Mouse (Mus musculus): ENCODE measurements around the gene Cldn5.

The Cldn5 gene

DNA sequence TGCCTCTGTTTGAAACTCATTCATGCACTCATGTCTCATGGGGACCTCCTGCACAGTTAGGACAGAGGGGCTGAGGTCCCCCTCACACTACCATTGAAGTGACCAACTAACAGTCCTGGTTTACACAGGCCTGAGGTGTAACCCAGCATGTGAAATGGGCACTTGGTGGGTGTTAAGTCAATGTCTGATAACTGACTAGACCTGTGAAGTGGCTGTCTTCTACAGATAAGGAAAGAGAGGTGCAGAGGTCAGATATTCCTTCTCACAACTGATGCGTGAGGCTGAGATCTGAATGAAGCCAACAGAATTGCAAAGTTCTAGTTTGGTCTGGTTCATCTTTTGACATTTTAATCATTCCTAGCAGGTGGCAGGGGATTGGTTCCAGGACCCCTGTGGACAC, 8.8 kb downstream of the Cldn5 start:
- DNase-seq (ENCODE audit: low spot score), result no peak

DNA sequence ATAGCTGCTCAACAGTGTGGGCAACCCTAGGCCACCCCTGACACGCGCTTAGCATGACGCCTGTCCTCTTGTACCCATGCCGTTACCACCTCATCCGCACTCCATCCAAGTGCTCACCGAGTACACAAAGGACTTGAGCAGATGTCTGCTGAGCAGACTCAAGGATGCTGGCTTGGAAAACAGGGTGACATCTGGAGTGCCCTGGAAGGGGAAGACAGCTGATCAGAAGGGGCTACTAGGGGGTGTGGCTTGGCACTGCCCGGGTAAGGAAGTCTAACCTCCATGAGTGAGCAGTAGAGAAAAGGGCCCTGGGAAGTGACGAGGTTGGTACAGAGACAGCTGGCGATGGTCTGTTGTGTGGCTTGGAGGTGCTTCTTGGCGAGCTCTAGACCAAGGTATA, 10.0 kb downstream of the Cldn5 start:
- no peak for DNase-seq (ENCODE audit: low spot score)

DNA sequence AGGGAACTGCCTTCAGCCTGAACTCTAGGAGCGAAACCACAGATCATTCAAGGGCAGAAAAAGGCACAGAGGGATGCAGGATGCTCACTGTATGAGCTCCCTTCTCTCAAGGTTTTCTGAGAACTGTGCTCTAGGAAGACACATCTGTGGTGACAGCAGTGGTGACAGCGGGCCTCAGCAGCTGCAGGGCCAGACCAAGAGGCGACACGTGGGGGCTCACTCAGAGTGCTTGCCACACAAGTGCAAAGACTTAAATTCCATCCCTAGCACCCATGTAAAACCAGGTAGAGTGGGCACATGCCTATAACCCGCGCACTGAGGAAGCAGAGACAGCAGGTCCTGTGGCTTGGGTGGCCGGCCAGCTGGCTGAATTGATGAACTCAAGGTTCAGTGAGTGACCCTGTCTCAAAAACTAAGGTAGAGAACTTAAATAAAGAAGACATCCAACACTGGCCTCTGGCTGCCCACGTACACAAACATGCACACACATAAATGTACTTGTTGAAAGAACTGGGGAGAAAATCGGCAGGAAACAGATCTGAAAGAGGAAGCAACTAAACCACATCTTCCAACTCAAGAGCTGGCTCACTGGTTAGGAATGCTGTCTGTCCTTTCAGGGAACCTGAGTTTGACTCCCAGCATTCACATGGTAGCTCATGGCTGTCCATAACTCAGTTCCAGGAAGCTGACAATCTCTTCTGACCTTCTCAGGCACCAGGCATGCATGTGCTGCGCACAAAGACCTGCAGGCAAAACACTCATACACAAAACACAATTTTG, 12.2 kb downstream of the Cldn5 start:
- DNase-seq (ENCODE audit: low spot score), result no peak

DNA sequence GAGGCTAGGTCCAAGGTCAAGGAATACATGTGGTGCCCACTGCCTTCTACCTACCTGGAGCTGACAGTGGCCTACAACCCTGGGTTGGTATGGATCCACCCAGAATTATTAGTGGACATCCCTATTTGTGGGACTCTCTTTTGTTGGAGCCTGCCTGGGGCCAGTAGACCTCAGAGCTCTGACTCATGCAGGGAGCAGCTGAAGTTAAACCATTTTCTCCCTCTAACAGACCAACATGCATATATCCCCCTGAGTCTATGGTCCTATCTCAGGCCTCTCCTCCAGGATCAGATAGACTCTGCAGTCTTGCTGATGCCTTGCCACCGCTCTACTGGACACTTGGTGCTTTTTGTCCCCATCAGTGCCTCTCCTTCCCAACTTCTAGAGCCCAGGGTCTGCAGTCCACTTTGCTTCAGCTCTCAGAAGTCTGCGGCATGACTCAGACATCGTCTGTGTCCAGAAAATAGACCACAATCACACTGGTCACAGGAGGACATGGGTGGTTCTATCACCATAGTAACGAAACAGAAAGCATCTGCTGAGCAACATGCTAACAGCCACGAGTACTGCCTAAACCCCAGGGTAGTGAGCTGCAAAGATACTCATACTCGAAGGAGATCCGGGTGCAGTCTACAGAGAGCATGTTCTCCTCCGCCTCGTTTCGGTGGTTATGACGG, 18.7 kb downstream of the Cldn5 start:
- DNase-seq (ENCODE audit: low spot score), result no peak

DNA sequence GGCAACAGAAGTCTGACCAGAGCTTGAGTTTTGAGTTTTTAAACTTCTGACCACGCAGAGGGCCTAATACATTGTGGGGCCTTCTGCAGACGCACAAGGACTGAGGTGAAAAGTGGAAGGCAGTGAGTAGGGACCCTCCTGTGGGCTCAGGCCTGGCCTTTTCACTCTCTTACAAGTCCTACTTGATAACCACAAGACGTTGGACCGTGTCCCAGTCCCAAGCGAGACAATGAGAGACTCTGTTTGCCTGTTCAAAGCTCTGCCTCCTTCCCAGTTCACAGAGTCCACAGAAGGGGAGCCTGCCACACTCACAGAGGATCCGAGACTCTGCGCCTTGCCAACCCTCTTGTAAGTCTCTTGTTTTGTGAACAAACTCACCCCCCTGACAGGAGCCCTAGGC, 20.0 kb downstream of the Cldn5 start:
- DNase-seq (ENCODE audit: low spot score), result no peak

DNA sequence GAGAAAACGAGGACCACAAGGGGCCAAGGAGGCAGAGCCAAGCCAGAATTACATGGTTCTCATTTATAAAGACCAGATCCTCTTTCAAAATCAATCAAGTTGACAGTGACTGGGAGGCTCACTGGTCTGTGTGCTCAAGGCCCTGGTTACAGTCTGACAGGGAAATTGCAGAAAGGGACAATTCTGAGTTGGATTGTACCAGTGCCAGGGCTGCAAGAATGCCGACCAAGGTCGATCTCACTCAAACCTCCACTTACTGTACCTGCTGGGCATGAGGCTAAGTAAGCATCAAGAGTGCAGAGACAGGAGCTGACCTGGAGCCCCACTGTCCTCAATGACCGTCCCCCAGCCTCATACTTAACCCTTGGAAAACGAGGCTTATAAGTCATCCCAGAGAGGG, 21.5 kb downstream of the Cldn5 start:
- DNase-seq (ENCODE audit: low spot score), result no peak

DNA sequence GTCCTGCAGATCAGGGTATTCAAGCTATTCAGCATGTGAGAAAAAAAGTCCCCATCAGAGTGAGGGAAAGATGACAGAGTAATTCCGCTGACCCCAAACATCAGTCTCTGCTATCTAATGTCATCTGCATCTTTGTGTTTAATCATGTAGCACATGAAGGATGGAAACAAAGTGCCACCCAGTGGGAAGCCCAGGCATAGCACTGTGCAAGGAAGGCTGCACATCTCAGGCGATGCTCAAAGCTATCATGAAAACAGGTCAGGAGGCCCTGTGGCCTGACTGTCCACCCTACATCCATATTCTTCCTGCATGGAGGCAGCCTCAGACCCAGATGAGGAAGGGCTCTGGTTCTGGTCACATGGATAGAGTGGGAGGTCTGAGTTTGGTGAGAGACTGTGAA, 22.2 kb downstream of the Cldn5 start:
- DNase-seq (ENCODE audit: low spot score), result peak; percentile 61

DNA sequence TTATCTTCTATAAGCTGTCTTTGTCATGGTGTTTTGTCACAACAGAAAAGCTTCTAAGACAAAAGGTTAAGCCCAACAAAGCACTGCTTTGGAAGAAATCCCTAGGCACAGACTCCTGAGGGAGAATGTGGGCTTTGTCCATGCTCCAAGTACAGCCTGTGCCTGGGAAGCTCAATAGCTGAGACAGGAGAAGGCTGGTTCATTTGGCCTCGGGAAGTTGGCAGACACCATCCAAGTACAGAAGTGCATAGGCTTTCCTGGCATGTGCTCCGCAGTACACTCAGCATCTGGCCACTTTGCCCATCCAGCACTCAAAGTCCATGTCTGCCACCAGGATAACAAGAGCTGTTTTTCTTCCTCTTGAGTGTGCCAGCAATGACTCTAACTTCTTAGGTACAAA, 29.1 kb downstream of the Cldn5 start:
- DNase-seq (ENCODE audit: low spot score), result no peak

DNA sequence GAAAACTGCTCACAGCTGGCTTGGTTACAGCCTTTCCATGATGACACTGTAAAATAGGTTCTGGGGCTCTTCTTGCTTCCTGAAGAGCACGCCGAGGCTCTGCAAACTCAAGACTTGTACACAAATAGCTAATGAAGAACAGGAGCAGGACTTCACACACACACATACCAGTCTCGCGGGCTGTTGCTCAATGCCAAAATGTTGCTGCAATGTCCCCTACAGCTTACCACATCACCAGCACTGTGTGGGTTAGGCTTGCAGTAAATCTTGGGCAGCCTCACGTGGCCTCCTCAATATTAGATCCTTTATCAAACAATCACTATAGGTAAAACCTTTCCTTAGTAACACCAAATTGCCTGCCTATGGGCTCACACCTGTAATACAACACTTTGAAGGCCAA, 32.4 kb downstream of the Cldn5 start:
- no peak for DNase-seq (ENCODE audit: low spot score)

DNA sequence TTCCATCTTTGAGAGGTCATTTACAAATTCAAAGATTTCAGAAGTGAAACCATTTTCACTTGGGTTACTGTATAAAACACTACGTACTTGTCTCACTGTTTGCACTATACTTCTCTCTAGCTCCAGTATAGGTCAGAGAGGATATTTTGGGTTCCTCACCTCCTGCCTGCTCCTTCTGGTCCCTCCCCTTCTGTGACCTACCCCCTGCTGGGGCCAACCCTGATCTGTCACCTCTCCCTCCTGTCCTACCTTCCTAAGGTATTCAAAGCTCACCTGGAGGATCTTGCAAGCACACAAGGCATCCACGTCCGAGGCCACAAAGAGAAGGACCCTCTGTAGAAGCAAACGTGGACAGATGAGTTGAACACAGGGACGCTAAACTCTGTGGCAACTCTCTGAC, 34.4 kb downstream of the Cldn5 start:
- no peak for DNase-seq (ENCODE audit: low spot score)

DNA sequence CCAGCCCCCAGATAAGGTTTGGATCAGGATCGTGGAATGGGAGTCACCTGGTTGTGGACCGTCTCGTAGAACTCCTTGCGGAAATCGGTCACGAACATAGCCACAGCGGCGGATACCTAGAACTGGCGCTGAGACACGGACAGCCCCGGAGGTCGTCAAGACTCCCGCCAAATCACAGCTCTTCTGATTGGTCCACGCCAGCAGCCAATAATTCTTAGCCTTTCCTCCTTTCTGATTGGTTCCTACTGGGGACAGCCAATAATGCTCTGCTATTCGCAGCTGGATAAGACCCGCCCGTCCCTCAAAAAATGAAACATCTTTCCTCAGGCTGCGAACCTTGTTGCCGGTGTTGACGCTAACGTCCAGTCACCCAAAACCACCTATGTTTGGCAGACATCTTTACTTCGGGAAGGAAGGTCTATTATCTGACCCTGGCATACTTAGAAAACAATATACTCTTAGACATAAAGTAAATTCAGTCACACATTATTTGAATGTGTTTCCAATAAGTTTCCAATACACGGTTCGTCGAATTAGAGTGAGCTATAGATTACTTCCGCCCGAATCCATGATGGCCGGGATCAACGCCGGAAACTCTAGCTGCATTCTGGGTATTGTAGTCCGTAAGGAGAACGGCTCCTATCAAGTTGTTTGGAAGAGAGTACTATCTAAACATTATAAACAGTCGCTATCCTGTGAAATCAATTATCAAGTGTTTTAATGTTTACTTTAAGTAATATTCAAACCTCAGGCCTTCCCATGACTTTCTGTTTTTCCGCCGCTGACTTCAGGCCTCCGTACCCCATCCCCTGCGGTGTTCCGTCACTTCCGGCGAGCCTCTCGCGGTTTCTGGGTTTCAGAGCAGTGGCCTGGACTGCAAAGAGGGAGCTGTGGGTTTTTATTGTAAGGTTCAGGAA, 35.1 kb downstream of the Cldn5 start, which contains the start of the genes Ufd1 and Cdc45:
TSS of gene Ufd1 (plus strand) at position 312 of the 917 bp plus-strand sequence.
TSS of gene Cdc45 (minus strand) at position 520 of the 917 bp plus-strand sequence.
- peak; percentile 88 for DNase-seq (ENCODE audit: low spot score)

DNA sequence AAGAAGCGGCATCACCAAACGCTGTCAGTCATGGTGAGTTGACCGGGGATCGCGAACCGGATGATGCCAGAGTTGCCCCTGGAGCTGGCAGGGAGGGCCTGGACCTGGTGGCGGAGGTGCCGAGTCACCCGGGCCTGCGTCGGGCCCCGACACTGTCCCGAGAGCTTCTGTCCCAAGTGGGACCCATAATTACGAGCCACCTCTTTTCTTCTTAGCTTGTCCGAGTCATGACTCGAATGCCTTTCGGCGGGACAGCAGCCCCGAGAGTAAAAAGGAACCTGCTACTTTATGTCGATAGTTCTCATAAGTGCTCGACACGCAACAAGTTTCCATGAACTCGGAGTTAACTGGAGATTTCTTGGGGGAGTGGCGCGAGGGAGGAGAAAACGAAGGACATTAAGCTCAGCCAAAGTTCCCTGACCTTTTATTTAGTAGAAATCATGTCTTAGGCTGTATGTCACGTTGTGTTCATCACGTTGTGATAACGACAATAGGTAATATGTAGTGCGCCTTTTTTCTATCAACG, 35.8 kb downstream of the Cldn5 start:
- DNase-seq (ENCODE audit: low spot score), result no peak

DNA sequence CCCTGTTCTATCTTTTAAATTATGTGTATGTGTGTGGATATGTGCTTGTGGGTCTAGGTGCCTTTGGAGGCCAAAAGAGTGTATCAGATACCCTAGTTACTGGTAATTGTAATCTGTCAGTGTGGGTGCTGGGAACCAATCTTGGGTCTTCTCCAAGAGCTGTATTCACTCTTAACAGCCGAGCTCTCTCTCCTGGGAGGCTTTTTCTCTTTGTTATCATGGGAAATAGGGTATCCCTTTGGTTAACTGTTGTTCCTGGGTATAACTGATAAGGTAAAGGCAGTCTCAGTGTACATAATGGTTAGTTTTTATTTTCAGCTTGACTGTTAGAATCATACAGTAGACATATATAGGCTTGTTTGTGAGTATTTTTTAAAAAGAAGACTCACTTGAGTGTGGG, 45.7 kb downstream of the Cldn5 start:
- no peak for DNase-seq (ENCODE audit: low spot score)

DNA sequence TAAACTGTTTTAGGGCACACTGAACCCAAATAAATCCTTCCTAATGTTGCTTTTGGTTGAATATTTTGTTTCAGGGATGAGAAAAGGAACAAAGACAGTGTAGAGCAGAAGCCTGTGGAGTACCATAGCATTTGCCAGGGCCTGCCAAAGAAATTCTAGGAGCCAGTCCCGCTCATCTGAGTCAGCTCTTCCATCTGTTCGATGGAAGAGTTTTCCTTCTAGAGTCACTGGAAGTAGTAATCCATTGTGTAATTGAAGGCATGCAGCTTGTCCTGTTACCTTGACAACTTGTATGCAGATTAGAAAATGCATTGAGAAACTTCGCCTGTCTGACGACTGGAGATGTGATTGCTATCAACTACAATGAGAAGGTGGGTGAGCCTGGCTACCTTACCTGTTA, 46.3 kb downstream of the Cldn5 start:
- no peak for DNase-seq (ENCODE audit: low spot score)

Data from testis, postnatal 10 days (tissue).